Mouse (Mus musculus) CH12.LX (cell line): ENCODE results near the gene Scaf11. TPM values are rescaled to one million over a fixed set of nuclear protein-coding genes. Genes with fewer than 3 reads are reported as not detected.

ENCODE experiments used
- DNase-seq: peaks from one replicate; pipeline ENCODE4 v3.0.0-alpha.2; 2013; ENCODE audit errors: extremely low read depth
- H3K27ac ChIP-seq: 2 replicates; pipeline ENCODE4 v1.5.1; 2012; ENCODE audit warnings: low read depth, mild to moderate bottlenecking, control low read depth, moderate library complexity; ENCODE audit not compliant: insufficient read depth
- H3K27me3 ChIP-seq: replicated peaks from 2 replicates; pipeline ENCODE3; 2012; ENCODE audit warnings: inconsistent platforms
- H3K36me3 ChIP-seq, 2 experiments: replicated peaks in 1 of 2; 2 replicates each; pipeline versions ENCODE3 to v1.6.1; 2012; ENCODE audit warnings: inconsistent platforms in 1 of 2, low read length in 1 of 2, mild to moderate bottlenecking in 1 of 2, mixed read lengths in 1 of 2, moderate library complexity in 1 of 2; ENCODE audit not compliant: control insufficient read depth in 1 of 2, insufficient read depth in 1 of 2
- H3K4me1 ChIP-seq, 2 experiments: 2 replicates each; pipeline ENCODE4 v1.6.1; 2012; ENCODE audit warnings: inconsistent platforms in 1 of 2, moderate library complexity in 1 of 2; ENCODE audit not compliant: insufficient read depth in 2 of 2, control insufficient read depth in 1 of 2
- H3K4me2 ChIP-seq: 2 replicates; pipeline ENCODE4 v1.6.1; 2012; ENCODE audit warnings: low read depth, mild to moderate bottlenecking, control low read depth; ENCODE audit not compliant: poor library complexity, insufficient read depth, severe bottlenecking
- H3K4me3 ChIP-seq, 3 experiments: fragments of 150-350 bp in 1 of 3; sonication (generic) in 1 of 3; replicated peaks in 1 of 3; 2 replicates each; pipeline versions ENCODE3 to v1.5.1; 2011 to 2012; ENCODE audit warnings: low read depth in 2 of 3, low read length in 2 of 3, mild to moderate bottlenecking in 2 of 3, moderate library complexity in 2 of 3, control low read depth in 1 of 3, improper control_type of control experiment in 1 of 3, inconsistent platforms in 1 of 3, mixed read lengths in 1 of 3; ENCODE audit not compliant: poor library complexity in 1 of 3
- H3K79me2 ChIP-seq: replicated peaks from 2 replicates; pipeline ENCODE4 v1.6.1; 2012; ENCODE audit warnings: mild to moderate bottlenecking, moderate library complexity; ENCODE audit not compliant: control insufficient read depth, poor library complexity, insufficient read depth, severe bottlenecking; ENCODE audit errors: extremely low read depth
- H3K9ac ChIP-seq: 2 replicates; pipeline ENCODE4 v1.6.1; 2012; ENCODE audit warnings: low read depth, mild to moderate bottlenecking, control low read depth, moderate library complexity; ENCODE audit not compliant: insufficient read depth
- H3K9me3 ChIP-seq: replicated peaks from 2 replicates; pipeline ENCODE3; 2012; ENCODE audit warnings: low read length, inconsistent platforms, mixed read lengths
- CTCF ChIP-seq, 2 experiments: IDR thresholded peaks in 1 of 2; conservative IDR thresholded peaks in 1 of 2; 2 replicates each; pipeline ENCODE4 v1.5.1; 2011 to 2012; ENCODE audit warnings: low read depth in 2 of 2, low read length in 2 of 2, improper control_type of control experiment in 1 of 2, inconsistent platforms in 1 of 2, mild to moderate bottlenecking in 1 of 2, moderate library complexity in 1 of 2
- ELF1 ChIP-seq: IDR thresholded peaks from 2 replicates; pipeline ENCODE4 v1.6.1; 2014; ENCODE audit warnings: low read depth, mild to moderate bottlenecking, inconsistent platforms, low read length, improper control_type of control experiment
- ETS1 ChIP-seq: conservative IDR thresholded peaks from 2 replicates; pipeline ENCODE4 v1.6.1; 2012; ENCODE audit warnings: low read depth, mild to moderate bottlenecking, inconsistent platforms, low read length, improper control_type of control experiment, moderate library complexity
- GABPA ChIP-seq: IDR thresholded peaks from 2 replicates; pipeline ENCODE4 v1.6.1; 2012; ENCODE audit warnings: low read depth, low read length, improper control_type of control experiment, inconsistent platforms; ENCODE audit not compliant: insufficient replicate concordance
- HCFC1 ChIP-seq: IDR thresholded peaks from 2 replicates; pipeline ENCODE4 v1.6.1; 2012; ENCODE audit warnings: low read depth, mild to moderate bottlenecking, inconsistent platforms, low read length, improper control_type of control experiment
- IRF4 ChIP-seq: IDR thresholded peaks from 2 replicates; pipeline ENCODE4 v1.6.1; 2014; ENCODE audit warnings: low read depth, mild to moderate bottlenecking, inconsistent platforms, low read length, improper control_type of control experiment
- JUN ChIP-seq: IDR thresholded peaks from 2 replicates; pipeline ENCODE4 v1.6.1; 2011; ENCODE audit warnings: low read depth, mild to moderate bottlenecking, low read length, improper control_type of control experiment, moderate library complexity; ENCODE audit not compliant: insufficient read depth
- MAFK ChIP-seq: IDR thresholded peaks from 2 replicates; pipeline ENCODE4 v1.6.1; 2011; ENCODE audit warnings: low read length, improper control_type of control experiment; ENCODE audit not compliant: insufficient replicate concordance
- MAX ChIP-seq: IDR thresholded peaks from 2 replicates; pipeline ENCODE4 v1.6.1; 2011; ENCODE audit warnings: low read length, improper control_type of control experiment
- NELFE ChIP-seq: IDR thresholded peaks from 2 replicates; pipeline ENCODE4 v1.6.1; 2011; ENCODE audit warnings: low read depth, low read length, improper control_type of control experiment
- NRF1 ChIP-seq: IDR thresholded peaks from 2 replicates; pipeline ENCODE4 v1.6.1; 2014; ENCODE audit warnings: low read depth, mild to moderate bottlenecking, inconsistent platforms, low read length, improper control_type of control experiment, moderate library complexity
- PAX5 ChIP-seq: IDR thresholded peaks from 2 replicates; pipeline ENCODE4 v1.6.1; 2012; ENCODE audit warnings: low read length, inconsistent platforms, mixed read lengths
- POLR2AphosphoS2 ChIP-seq: IDR thresholded peaks from 2 replicates; pipeline ENCODE4 v1.6.1; 2011; ENCODE audit warnings: low read depth, low read length, improper control_type of control experiment
- RCOR1 ChIP-seq: conservative IDR thresholded peaks from 2 replicates; pipeline ENCODE4 v1.6.1; 2012; ENCODE audit warnings: low read depth, mild to moderate bottlenecking, inconsistent platforms, low read length, improper control_type of control experiment
- SIN3A ChIP-seq: IDR thresholded peaks from 2 replicates; pipeline ENCODE4 v1.6.1; 2012; ENCODE audit warnings: low read length, improper control_type of control experiment, inconsistent platforms
- SMC3 ChIP-seq: IDR thresholded peaks from 2 replicates; pipeline ENCODE4 v1.6.1; 2011; ENCODE audit warnings: low read depth, low read length, improper control_type of control experiment
- UBTF ChIP-seq: IDR thresholded peaks from 2 replicates; pipeline ENCODE4 v1.6.1; 2012; ENCODE audit warnings: low read depth, mild to moderate bottlenecking, inconsistent platforms, low read length, improper control_type of control experiment, moderate library complexity
- USF2 ChIP-seq: conservative IDR thresholded peaks from 2 replicates; pipeline ENCODE4 v1.6.1; 2011; ENCODE audit warnings: low read depth, low read length, improper control_type of control experiment
- ZC3H11A ChIP-seq: IDR thresholded peaks from 2 replicates; pipeline ENCODE4 v1.6.1; 2012; ENCODE audit warnings: low read depth, mild to moderate bottlenecking, inconsistent platforms, low read length, improper control_type of control experiment
- ZMIZ1 ChIP-seq: IDR thresholded peaks from 2 replicates; pipeline ENCODE4 v1.6.1; 2012; ENCODE audit warnings: low read depth, mild to moderate bottlenecking, inconsistent platforms, low read length, improper control_type of control experiment
- dilution Hi-C: fragments of 300-500 bp; cut with MboI; formaldehyde crosslinking; loops from 2 replicates; pipeline ENCODE4 v1.14.3; 2020; ENCODE audit warnings: low sequenced_read_pairs; ENCODE audit not compliant: extremely low pct_unique_long_range_greater_than_20kb, extremely low pct_ligation_motif_present
- in situ Hi-C: fragments of 300-500 bp; cut with MboI; formaldehyde crosslinking; loops from 3 replicates; pipeline ENCODE4 v1.14.3; 2019; ENCODE audit warnings: low sequenced_read_pairs, low pct_ligation_motif_present, low pct_unique_long_range_greater_than_20kb, mixed read lengths
- polyA plus RNA-seq: library from polyadenylated mRNA; unstranded; fragments of >175 nt; gene quantifications from 2 replicates; pipeline ENCODE4 v1.2.1, GENCODE M21; 2012; ENCODE audit warnings: low read depth; ENCODE audit not compliant: insufficient read length
- total RNA-seq, 2 experiments: library from RNA; depleted of rRNA; stranded (reverse); fragments of 300-350 nt in 1 of 2; fragments of >200 nt in 1 of 2; gene quantifications; 2 replicates each; pipeline ENCODE4 v1.2.3; 2012 to 2014

Gene Scaf11
- total and polyA plus RNA-seq, 3 experiments: 57.2 to 88.0 (median 59.8) TPM

- no peak overlapping the region for H3K4me2 ChIP-seq
- no peak overlapping the region for H3K4me3 ChIP-seq
- no peak overlapping the region for H3K27ac ChIP-seq
- H3K27me3 ChIP-seq: no peaks in the 10 kb centered on the region
- H3K36me3 ChIP-seq: no peaks in the 10 kb centered on the region
- peaks cover 9 to 31% of the 10 kb centered on the region in 2 experiments for H3K4me1 ChIP-seq
- TF ChIP-seq NELFE (no peak), ZMIZ1 (no peak), HCFC1 (no peak), USF2 (no peak), MAX (no peak), GABPA (no peak), RCOR1 (no peak)
- TF ChIP-seq, all 38 proteins: peak for 0
- Histone ChIP-seq H3K9me3 (peaks cover 2% of the 10 kb centered on the region), H3K79me2 (no peaks in the 10 kb centered on the region), H3K9ac (no peak overlapping the region)
- in situ Hi-C loops (no loop called here), dilution Hi-C loops (no loop called here)
- DNase-seq: no peak
Measured at GRCm38 (mm10) chr15:96466362-96466903, 5.8 kb upstream of the Scaf11 start.

- in situ Hi-C loops: no loop called here
- no peak for TF ChIP-seq ETS1
- no peak for TF ChIP-seq MAFK
- no peak for TF ChIP-seq SIN3A
- no peak for TF ChIP-seq ZC3H11A
- no peak for TF ChIP-seq ELF1
- no peak for TF ChIP-seq IRF4
- no peak for TF ChIP-seq NELFE
- no peak for TF ChIP-seq MAX
- no peak for TF ChIP-seq PAX5
- TF ChIP-seq JUN: no peak
- no peak for TF ChIP-seq POLR2AphosphoS2
- TF ChIP-seq CTCF (conservative IDR thresholded peaks at IDR 0.05 in 1 of 2, IDR thresholded peaks at IDR 0.05 in 1 of 2; ENCODE audit: low read depth in 2 of 2, low read length in 2 of 2): no peak
- no peak for TF ChIP-seq SMC3
- TF ChIP-seq UBTF: no peak
- no peak for TF ChIP-seq ZMIZ1
- TF ChIP-seq NRF1: no peak
- no peak overlapping the region for H3K9ac ChIP-seq
- H3K4me3 ChIP-seq: no peak overlapping the region
- H3K36me3 ChIP-seq: no peaks in the 10 kb centered on the region
- no peaks in the 10 kb centered on the region for H3K27me3 ChIP-seq
- no peak overlapping the region for H3K4me2 ChIP-seq
- no peak overlapping the region for H3K27ac ChIP-seq
- H3K79me2 ChIP-seq: peaks cover 5% of the 10 kb centered on the region; the same call in 1 of the 2 replicates
- DNase-seq: no peak
- dilution Hi-C loops: no loop called here
- H3K4me1 ChIP-seq: peaks cover 9 to 31% of the 10 kb centered on the region in 2 experiments
- H3K9me3 ChIP-seq: peaks cover 2% of the 10 kb centered on the region
Measured at GRCm38 (mm10) chr15:96465076-96465475, 4.4 kb upstream of the Scaf11 start.
